Comparison of ENCODE assay signal across 20 mouse cellular contexts in genomic region chr12:16526862-16527261, GRCm38 (mm10).
"Had no signal": no experiment of that assay in that cellular context is flagged by ENCODE, and none has a peak within 500 bp of the region (broad histone marks: within the 10 kb centered on the region; RNA-seq: fewer than 3 reads in every experiment).

No protein-coding gene starts in this region.

- H3K9me3 ChIP-seq: liver, embryonic 12.5 days; liver, embryonic 15.5 days; lung, embryonic 15.5 days; neural tube, embryonic 12.5 days; neural tube, embryonic 15.5 days had no signal

- H3K27ac ChIP-seq: kidney, postnatal 0 days; limb, embryonic 12.5 days; limb, embryonic 15.5 days; liver, embryonic 12.5 days; liver, embryonic 15.5 days; lung, embryonic 15.5 days; neural tube, embryonic 12.5 days; neural tube, embryonic 15.5 days had no signal

- H3K27me3 ChIP-seq: limb, embryonic 12.5 days; limb, embryonic 15.5 days; liver, embryonic 12.5 days; liver, embryonic 15.5 days; lung, embryonic 15.5 days; neural tube, embryonic 12.5 days; neural tube, embryonic 15.5 days had no signal

- H3K36me3 ChIP-seq: limb, embryonic 12.5 days; limb, embryonic 15.5 days; liver, embryonic 12.5 days; liver, embryonic 15.5 days; lung, embryonic 15.5 days; neural tube, embryonic 12.5 days; neural tube, embryonic 15.5 days had no signal

- DNase-seq: kidney, adult 2 months; kidney, postnatal 25 days; left cerebral cortex, postnatal 4 days; lung, adult 18-20 months; lung, postnatal 10 days; midbrain, embryonic 14.5 days; right cerebral cortex, adult 18-20 months; right cerebral cortex, postnatal 14 days; right cerebral cortex, postnatal 4 days; thymus, adult 2 months; thymus, postnatal 14 days; thymus, postnatal 4 days had no signal

- H3K4me1 ChIP-seq: limb, embryonic 12.5 days; liver, embryonic 12.5 days; liver, embryonic 15.5 days; lung, embryonic 15.5 days; neural tube, embryonic 12.5 days; neural tube, embryonic 15.5 days had no signal

- H3K4me3 ChIP-seq: limb, embryonic 12.5 days; limb, embryonic 15.5 days; liver, embryonic 12.5 days; liver, embryonic 15.5 days; lung, embryonic 15.5 days; neural tube, embryonic 12.5 days; neural tube, embryonic 15.5 days had no signal
